Mouse (Mus musculus) adrenal gland (tissue): ENCODE data around the gene Crlf2.

Experiments
- intact Hi-C: fragments of 180-260 bp; cut with DNase I; formaldehyde crosslinking; loops from one replicate; pipeline ENCODE4 v1.15.1; 2025

The Crlf2 gene

DNA sequence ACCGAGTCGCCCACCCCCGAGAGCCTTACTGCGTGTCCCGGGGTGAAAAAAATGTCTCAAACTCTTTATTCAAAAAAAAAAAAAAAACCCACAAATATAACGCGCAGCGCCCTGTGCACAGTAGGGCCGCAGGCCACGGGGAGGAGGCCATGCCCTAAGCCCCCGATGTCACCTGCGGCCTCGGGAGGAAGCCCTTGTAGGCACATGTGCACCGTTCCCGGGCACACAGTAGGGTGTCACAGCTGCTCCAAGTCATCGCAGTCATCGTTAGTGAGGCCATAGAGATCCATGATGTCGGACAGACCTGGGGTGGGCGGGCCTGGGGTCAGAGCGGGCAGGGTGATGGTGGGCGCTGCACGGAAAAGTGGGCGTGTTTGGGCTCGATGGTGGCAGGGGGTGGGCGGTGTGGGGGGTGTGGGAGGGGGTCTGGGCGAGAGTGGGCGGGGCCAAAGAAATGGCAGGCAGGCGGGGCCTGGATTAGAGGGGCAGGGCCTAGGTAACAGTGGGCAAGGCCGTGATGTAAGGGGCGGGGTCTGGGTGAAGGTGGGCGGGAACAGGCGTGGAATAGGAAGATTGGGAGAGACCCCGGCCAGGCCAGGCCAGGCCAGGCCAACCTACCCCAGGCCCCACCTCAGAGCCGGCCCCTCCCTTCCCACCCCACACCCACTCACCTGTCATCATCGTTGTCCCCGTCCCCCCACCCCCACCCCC lies 8.4 kb downstream of the Crlf2 start:
- intact Hi-C loops: no loop called here

- intact Hi-C loops: loop anchor here (5.0 kb wide), 1 partner anchor 49 kb away; no protein-coding TSS in a partner anchor
Measured at GRCm38 (mm10) chr5:109548712-109549111, 10.1 kb downstream of the Crlf2 start.

DNA sequence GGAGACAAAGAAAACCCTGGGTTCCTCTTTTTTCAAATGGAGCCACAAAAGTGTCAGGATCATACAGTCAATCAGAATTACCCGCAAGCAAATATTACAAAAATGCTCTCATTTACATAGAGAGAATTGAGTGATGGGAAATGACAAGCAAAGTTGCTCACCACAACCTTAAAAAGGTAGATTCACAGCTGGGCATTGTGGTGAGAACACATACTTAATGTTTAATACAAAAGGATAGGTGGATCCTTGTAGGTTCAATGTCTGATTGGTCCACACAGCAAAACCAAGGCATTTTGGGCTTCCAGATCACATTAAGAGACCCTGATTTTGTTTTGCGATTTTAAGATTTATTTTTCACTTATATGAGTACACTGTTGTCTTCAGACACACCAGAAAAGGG lies 11.7 kb downstream of the Crlf2 start:
- intact Hi-C loops: loop anchor here (5.0 kb wide), 1 partner anchor 50 kb away; no protein-coding TSS in a partner anchor

DNA sequence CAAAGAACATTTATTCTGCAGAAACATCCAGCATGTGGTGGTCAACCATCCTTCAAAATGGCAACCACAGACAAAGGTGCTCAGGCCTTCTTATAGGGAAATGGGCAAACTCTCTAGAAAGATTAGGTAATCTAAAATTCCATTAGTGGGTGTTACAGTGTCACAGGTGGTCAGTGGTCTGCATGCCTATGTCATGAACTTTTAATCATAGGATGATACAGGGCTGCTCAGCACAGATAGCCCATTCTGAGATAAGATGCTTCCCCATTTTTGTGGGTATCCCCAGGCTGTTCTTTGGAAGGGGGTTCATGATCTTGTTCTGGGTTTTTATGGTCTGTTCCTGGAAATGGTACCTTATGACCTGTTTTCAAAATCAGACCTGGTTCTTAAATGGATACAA lies 49.1 kb downstream of the Crlf2 start:
- intact Hi-C loops: loop anchor here (5.0 kb wide), 2 partner anchors 88 to 133 kb away; no protein-coding TSS in a partner anchor

- intact Hi-C loops: loop anchor here (5.0 kb wide), 2 partner anchors 91 to 136 kb away; no protein-coding TSS in a partner anchor
Measured at GRCm38 (mm10) chr5:109506729-109507128, 52.1 kb downstream of the Crlf2 start.
